Mouse (Mus musculus): ENCODE data around the gene Ppox.
A peak's percentile ranks its signal among the peaks of the same experiment; 100 is the strongest.

Gene Ppox

GRCm38 (mm10) chr1:171285096-171285892, 4.3 kb upstream of the Ppox start:
- peak in 1 of 2 experiments; percentile 12 for DNase-seq

- DNase-seq: no peak
Observed at GRCm38 (mm10) chr1:171284491-171284890, 3.5 kb upstream of the Ppox start.

DNA sequence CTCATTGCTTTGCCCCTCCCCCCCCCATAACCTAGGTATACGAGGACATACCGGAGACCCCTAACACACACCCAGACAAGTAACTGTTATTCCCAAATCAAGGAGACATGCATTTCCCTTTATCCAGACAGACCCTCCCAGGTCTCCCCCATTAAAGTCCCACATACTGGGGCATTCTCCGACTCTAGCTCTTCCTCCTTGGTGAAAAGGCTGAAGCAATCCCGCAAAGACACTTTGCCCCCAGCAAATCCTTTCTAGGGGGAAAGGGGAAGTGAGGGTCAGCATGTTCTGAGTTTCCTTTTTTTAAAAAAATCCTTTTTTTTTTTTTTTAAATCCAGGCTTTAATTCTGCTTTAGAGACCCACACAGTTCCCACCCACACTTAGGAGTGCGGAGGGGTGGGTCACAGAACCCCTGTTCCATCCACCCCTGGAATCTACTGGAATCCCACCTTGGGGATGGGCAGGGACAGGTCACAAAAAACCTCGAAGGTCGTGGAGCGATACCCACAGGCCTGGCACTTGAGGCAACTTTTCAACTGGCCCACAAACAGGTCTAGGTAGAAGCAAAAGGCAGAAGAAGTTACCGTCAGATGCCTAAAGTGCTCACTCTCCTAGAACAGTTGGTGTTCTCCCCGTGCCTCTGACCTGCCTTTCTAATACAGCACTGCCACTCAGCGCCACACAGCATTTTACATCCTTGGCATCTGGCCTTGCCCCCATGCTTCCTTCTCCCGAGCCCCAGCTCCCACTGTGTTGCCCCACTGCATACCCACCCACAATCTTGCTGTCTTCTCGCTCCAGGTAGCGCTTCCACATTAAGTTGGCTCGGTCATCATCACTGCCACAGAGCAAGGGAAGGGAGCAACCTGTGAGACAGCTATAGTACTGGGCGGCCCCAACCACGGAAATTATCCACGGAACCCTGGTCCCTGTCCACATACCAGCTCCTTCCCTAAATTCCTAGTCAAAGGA, 2.5 kb upstream of the Ppox start:
- DNase-seq: no peak

DNA sequence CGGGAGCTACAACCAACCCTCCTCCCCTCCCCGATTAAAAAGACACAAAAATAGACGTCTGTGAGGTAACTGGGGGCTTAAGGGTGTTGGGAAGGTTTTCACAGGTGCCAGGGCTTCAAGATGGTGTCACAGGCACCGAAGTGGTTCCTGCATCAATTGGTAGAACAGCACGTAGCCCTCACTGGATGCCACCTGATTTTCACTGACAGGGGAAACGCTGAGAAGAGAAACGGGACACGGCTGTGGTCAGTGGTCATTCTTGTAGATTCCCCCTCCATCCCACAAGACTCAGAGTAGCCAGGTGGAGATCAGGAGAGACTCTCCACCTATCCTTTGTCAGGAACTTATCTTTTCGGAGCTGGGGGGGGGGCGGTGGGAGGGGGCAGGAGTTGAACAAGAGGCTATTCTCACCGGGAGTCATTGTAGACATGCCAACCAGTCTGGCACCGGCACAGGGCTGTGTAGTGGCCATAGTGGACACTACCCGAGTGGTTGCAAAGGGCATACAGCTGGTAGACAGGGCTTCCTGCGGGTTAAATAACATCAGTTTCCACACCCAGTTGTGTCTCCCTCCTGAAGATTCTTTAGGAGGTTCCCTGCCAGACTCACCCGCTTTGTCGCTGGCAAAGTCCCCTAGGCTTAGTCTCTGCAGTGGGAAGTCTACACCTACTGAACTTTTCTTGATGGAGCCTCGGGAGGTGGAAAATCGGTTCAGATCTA, 1.3 kb upstream of the Ppox start:
- DNase-seq: no peak

GRCm38 (mm10) chr1:171281528-171281923, 540 bp upstream of the Ppox start:
- DNase-seq: peak; percentile 76 to 82

DNA sequence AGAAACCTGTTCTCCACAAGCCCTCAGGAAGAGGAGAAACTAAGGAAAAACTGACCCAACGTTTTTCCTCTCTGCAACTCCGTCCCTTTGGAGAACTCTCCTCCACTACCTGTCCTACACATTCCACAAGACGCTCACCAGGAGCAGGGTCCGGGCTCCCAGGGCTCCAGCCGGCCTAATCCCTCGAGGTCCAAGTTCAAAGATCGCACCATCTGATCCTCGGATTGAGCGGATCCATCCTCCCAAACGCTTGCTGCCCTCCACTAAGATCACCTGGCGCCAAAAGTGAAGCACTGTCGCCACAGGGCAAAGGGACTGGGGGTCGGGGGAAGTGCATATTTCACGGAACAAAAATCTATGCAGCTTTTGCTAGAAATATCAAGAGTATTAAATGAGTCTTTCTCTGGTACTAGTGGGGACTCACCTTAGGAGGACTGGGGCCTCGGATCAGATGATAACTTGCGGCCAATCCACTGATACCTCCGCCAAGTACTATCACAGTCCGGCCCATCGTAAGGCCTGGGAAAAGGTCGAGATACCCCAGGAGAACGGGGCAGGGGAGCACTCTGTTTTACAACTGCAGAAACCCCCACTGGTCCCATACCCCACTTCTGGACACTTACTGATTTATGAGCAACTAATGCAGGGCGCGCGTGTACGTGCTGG, 603 bp downstream of the Ppox start:
- no peak for DNase-seq

DNA sequence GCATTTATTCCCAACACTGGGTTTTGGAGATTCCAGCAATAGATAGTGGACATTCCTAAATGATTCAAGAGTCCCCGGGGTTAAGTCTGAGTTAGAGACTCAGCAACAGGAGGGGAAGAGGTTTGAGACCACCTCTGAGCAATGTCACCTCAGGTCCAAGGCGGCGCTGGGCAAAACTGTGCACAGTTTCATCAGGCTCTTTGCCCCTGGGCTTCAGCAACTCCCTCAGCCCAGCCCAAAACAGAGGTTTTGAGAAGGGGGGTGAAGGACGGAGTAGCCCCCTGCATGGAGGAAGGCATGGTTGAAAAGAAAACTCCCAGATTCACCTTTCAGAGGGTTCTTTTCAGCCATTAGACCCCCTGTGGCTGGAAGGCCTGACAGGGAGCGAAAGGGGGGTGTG, 1.3 kb downstream of the Ppox start:
- peak in 1 of 2 experiments; percentile 5 for DNase-seq

GRCm38 (mm10) chr1:171279012-171279705, 1.8 kb downstream of the Ppox start:
- DNase-seq: peak in 1 of 2 experiments; percentile 1

GRCm38 (mm10) chr1:171278436-171278835, 2.5 kb downstream of the Ppox start:
- DNase-seq: no peak

- DNase-seq: no peak
Observed at GRCm38 (mm10) chr1:171277736-171278135, 3.2 kb downstream of the Ppox start.

DNA sequence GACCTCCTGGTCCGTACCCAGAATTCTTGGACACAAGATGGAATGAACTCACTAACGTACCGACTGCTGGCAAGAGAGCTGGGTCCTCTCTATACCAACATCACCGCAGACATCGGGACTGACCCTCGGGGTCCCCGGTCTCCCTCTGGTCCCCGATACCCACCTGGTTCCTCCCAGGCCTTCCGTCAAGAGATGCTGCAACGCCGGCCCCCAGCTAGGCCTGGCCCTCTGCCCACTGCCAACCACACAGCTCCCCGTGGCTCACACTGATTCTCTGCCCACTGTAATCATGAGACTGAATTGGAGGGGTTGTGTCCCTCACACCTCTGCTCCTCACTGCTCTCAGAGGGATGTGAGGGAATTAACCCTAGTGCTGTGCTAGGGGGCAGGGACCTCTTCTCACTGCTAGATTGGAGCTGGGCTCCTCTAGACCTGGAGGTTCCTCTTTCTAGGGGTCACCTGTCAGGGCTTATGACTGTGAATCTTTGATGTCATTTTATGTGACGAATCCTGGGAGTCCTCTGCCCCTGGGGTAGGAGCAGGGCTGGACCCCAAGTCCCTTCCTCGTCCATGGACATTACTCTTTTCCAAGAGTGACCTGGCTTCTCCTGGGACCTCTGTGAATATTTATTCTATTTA, 4.8 kb downstream of the Ppox start:
- no peak for DNase-seq

DNA sequence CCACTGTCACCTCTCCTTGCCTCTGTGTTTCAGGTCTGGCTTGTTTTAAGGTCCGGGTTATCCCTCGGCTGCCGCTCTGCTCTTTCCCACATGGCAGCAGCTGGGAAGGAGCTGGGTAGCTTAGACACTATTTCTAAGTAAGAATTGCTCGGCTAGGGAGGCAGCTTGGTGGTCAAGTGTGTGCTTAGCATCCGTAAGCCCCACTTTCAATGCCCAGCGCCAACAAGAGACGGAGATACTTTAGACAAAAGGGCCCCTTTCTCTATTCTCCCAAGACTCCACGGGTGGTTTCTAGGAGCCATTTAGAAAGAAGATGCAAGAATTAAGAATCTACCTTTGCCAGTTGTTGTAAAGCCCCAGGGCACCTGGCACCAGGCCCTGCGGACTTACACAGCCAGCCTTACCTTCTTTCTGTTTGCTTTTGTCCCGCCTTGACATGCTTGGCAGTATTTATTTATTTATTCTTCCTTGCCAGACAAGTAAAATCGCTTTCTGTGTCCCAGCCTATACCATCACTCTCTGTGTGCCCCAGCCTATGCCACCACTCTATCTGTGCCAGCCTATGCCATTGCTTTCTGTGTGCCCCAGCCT, 5.7 kb downstream of the Ppox start:
- DNase-seq: no peak

DNA sequence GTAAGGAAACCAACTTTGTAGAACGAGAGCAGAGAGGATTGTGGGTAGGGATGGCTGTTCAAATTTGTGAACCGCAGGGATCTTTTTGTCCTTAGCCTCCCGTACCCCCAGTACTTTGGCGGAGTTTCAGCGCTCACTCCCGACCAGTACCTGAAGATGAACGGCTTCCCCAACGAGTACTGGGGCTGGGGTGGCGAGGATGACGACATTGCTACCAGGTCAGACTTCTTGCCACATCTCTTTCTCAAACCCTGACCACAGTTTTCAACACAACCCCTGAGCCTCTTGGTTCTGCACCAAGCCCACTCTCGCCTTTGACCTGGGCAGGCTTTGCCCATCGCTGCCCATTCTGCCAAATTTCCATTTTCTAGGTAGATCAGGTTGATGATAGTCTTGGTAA, 6.8 kb downstream of the Ppox start:
- no peak for DNase-seq

DNA sequence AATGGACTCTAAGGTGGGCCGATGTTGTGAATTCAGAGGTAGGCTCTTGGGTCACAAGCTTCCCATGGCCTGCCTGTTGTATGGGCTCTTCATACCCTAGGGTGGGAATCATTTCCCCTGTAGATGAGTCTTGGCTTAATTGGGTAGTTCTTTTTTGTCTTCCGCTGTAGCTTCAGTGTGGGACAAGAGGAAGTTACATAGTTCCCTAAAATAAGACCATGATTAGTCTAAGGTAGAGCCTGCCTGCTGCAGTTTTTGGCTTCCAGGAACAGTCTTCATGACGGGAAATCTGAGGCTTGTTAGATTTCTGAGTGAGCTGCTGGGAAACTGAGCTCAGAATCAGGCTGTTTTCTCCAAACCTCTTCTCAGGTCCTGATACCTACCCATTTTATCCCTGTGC, 8.9 kb downstream of the Ppox start:
- DNase-seq: no peak

GRCm38 (mm10) chr1:171271622-171272021, 9.4 kb downstream of the Ppox start:
- DNase-seq: no peak

GRCm38 (mm10) chr1:171271196-171271595, 9.8 kb downstream of the Ppox start:
- DNase-seq: no peak

DNA sequence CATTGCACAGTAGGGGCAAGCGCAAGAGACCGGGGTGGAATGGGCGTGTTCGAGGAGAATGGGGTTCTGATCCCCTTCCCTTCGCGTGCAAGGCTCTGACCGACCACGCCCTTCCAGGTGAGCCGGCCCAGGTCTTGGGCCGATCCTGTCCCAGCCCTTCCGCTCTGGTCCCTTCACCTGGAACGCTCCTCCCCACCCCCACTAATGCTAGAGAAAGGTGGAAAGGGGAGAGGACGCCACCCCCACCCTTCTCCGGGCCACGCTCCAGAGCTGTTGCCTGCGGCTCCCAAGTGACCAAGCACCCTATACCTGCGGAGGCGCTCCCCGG, 10.4 kb downstream of the Ppox start:
- peak in 1 of 2 experiments; percentile 59 for DNase-seq

GRCm38 (mm10) chr1:171269848-171270572, 11.0 kb downstream of the Ppox start, which contains the start of gene B4galt3:
Gene B4galt3, plus strand, starts transcription at chr1:171270328.
- peak; percentile 98 to 99 for DNase-seq

DNA sequence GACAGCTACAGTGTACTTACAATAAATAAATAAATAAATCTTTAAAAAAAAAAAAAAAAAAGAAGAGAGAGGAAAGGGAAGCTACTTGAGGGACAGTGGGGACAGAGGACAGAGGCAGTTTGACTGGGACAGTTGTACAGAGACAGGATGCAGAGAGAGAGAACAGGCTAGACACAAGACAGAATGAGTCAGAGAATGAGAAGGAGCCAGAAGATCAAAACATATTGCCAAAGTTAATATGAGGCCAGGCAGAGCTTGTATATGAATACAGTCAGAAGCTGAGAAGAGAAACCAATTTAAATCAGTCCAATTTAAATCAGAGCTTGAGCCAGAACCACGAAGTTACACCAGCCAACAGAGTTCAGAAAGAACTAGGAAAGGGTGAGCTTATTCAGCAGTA, 12.6 kb downstream of the Ppox start:
- no peak for DNase-seq
